Mouse (Mus musculus): ENCODE data around the gene Nanp. TPM values are rescaled to one million over a fixed set of nuclear protein-coding genes. Genes with fewer than 3 reads are reported as not detected.

Gene Nanp
- polyA plus RNA-seq, 1 experiment from 2014 or later = 38.0 TPM

- H3K27ac ChIP-seq (replicated peaks; ENCODE audit: low read depth, low read length) = no peak overlapping the region
- no peaks in the 10 kb centered on the region for H3K9me3 ChIP-seq (ENCODE audit: control insufficient read depth, low read length)
- WGBS = 96% methylated on average over 10 of the region's 10 CpGs
- H3K36me3 ChIP-seq (ENCODE audit: control insufficient read depth, insufficient read depth, low read length) = no peaks in the 10 kb centered on the region
- H3K4me1 ChIP-seq (ENCODE audit: control insufficient read depth, insufficient read depth, low read length) = no peaks in the 10 kb centered on the region; the same call in 1 of the 2 replicates
- H3K4me2 ChIP-seq (ENCODE audit: low read length) = no peak overlapping the region
- DNase-seq = no peak
- H3K9ac ChIP-seq (replicated peaks; ENCODE audit: low read length) = no peak overlapping the region
- H3K4me3 ChIP-seq (replicated peaks; ENCODE audit: low read depth, low read length) = no peak overlapping the region
- H3K27me3 ChIP-seq (ENCODE audit: control insufficient read depth, insufficient read depth, low read length) = no peaks in the 10 kb centered on the region
- ATAC-seq (ENCODE audit: low FRiP score, low TSS enrichment) = no peak
Observed at GRCm38 (mm10) chr2:151004390-151004789, 34.8 kb downstream of the Nanp start.

- 90% methylated on average over 6 of the region's 6 CpGs for WGBS
- H3K36me3 ChIP-seq (ENCODE audit: control insufficient read depth, insufficient read depth, low read length) = no peaks in the 10 kb centered on the region
- H3K9me3 ChIP-seq (ENCODE audit: control insufficient read depth, low read length) = no peaks in the 10 kb centered on the region
- no peak overlapping the region for H3K4me2 ChIP-seq (ENCODE audit: low read length)
- H3K9ac ChIP-seq (replicated peaks; ENCODE audit: low read length) = no peak overlapping the region
- no peak overlapping the region for H3K27ac ChIP-seq (replicated peaks; ENCODE audit: low read depth, low read length)
- DNase-seq (no peak), ATAC-seq (ENCODE audit: low FRiP score, low TSS enrichment) (no peak)
- H3K4me3 ChIP-seq (replicated peaks; ENCODE audit: low read depth, low read length) = no peak overlapping the region
- no peaks in the 10 kb centered on the region for H3K27me3 ChIP-seq (ENCODE audit: control insufficient read depth, insufficient read depth, low read length)
- no peaks in the 10 kb centered on the region for H3K4me1 ChIP-seq (ENCODE audit: control insufficient read depth, insufficient read depth, low read length)
Observed at GRCm38 (mm10) chr2:151003796-151004195, 35.4 kb downstream of the Nanp start.

GRCm38 (mm10) chr2:151001619-151002175 is 37.5 kb downstream of the Nanp start:
- Histone ChIP-seq H3K9me3 (ENCODE audit: control insufficient read depth, low read length) (no peaks in the 10 kb centered on the region), H3K27me3 (ENCODE audit: control insufficient read depth, insufficient read depth, low read length) (no peaks in the 10 kb centered on the region), H3K9ac (replicated peaks; ENCODE audit: low read length) (no peak overlapping the region), H3K4me2 (ENCODE audit: low read length) (no peak overlapping the region), H3K4me1 (ENCODE audit: control insufficient read depth, insufficient read depth, low read length) (no peaks in the 10 kb centered on the region), H3K4me3 (replicated peaks; ENCODE audit: low read depth, low read length) (no peak overlapping the region), H3K36me3 (ENCODE audit: control insufficient read depth, insufficient read depth, low read length) (no peaks in the 10 kb centered on the region), H3K27ac (replicated peaks; ENCODE audit: low read depth, low read length) (no peak overlapping the region)
- no peak for ATAC-seq (ENCODE audit: low FRiP score, low TSS enrichment)
- no peak for DNase-seq
- 88% methylated on average over 5 of the region's 5 CpGs for WGBS

GRCm38 (mm10) chr2:151000402-151001178 is 38.6 kb downstream of the Nanp start:
- Histone ChIP-seq H3K36me3 (ENCODE audit: control insufficient read depth, insufficient read depth, low read length) (no peaks in the 10 kb centered on the region), H3K9ac (replicated peaks; ENCODE audit: low read length) (no peak overlapping the region), H3K9me3 (ENCODE audit: control insufficient read depth, low read length) (no peaks in the 10 kb centered on the region), H3K4me2 (ENCODE audit: low read length) (no peak overlapping the region), H3K4me3 (replicated peaks; ENCODE audit: low read depth, low read length) (no peak overlapping the region), H3K27ac (replicated peaks; ENCODE audit: low read depth, low read length) (no peak overlapping the region), H3K4me1 (ENCODE audit: control insufficient read depth, insufficient read depth, low read length) (no peaks in the 10 kb centered on the region), H3K27me3 (ENCODE audit: control insufficient read depth, insufficient read depth, low read length) (no peaks in the 10 kb centered on the region)
- peak; percentile 60; the same call in 1 of the 2 replicates for ATAC-seq (ENCODE audit: low FRiP score, low TSS enrichment)
- DNase-seq = peak; percentile 82
- 42% methylated on average over 7 of the region's 7 CpGs for WGBS

GRCm38 (mm10) chr2:150999021-150999420 is 40.2 kb downstream of the Nanp start:
- no peaks in the 10 kb centered on the region for H3K4me1 ChIP-seq (ENCODE audit: control insufficient read depth, insufficient read depth, low read length)
- H3K4me3 ChIP-seq (replicated peaks; ENCODE audit: low read depth, low read length) = no peak overlapping the region
- DNase-seq (no peak), ATAC-seq (ENCODE audit: low FRiP score, low TSS enrichment) (no peak)
- H3K9me3 ChIP-seq (ENCODE audit: control insufficient read depth, low read length) = no peaks in the 10 kb centered on the region
- 71% methylated on average over 3 of the region's 3 CpGs for WGBS
- H3K4me2 ChIP-seq (ENCODE audit: low read length) = no peak overlapping the region
- H3K27ac ChIP-seq (replicated peaks; ENCODE audit: low read depth, low read length) = no peak overlapping the region
- H3K27me3 ChIP-seq (ENCODE audit: control insufficient read depth, insufficient read depth, low read length) = no peaks in the 10 kb centered on the region
- no peak overlapping the region for H3K9ac ChIP-seq (replicated peaks; ENCODE audit: low read length)
- H3K36me3 ChIP-seq (ENCODE audit: control insufficient read depth, insufficient read depth, low read length) = no peaks in the 10 kb centered on the region

- DNase-seq (no peak), ATAC-seq (ENCODE audit: low FRiP score, low TSS enrichment) (no peak)
- Histone ChIP-seq H3K27ac (replicated peaks; ENCODE audit: low read depth, low read length) (no peak overlapping the region), H3K36me3 (ENCODE audit: control insufficient read depth, insufficient read depth, low read length) (no peaks in the 10 kb centered on the region), H3K27me3 (ENCODE audit: control insufficient read depth, insufficient read depth, low read length) (no peaks in the 10 kb centered on the region), H3K4me2 (ENCODE audit: low read length) (no peak overlapping the region), H3K4me1 (ENCODE audit: control insufficient read depth, insufficient read depth, low read length) (no peaks in the 10 kb centered on the region), H3K4me3 (replicated peaks; ENCODE audit: low read depth, low read length) (no peak overlapping the region), H3K9me3 (ENCODE audit: control insufficient read depth, low read length) (no peaks in the 10 kb centered on the region), H3K9ac (replicated peaks; ENCODE audit: low read length) (no peak overlapping the region)
- 47% methylated on average over 5 of the region's 5 CpGs for WGBS
Observed at GRCm38 (mm10) chr2:150997618-150998017, 41.6 kb downstream of the Nanp start.

GRCm38 (mm10) chr2:150995324-150995723 is 43.9 kb downstream of the Nanp start:
- WGBS = 93% methylated on average over 4 of the region's 4 CpGs
- no peak overlapping the region for H3K27ac ChIP-seq (replicated peaks; ENCODE audit: low read depth, low read length)
- H3K4me3 ChIP-seq (replicated peaks; ENCODE audit: low read depth, low read length) = no peak overlapping the region
- DNase-seq = no peak
- ATAC-seq (ENCODE audit: low FRiP score, low TSS enrichment) = no peak
- H3K4me2 ChIP-seq (ENCODE audit: low read length) = no peak overlapping the region
- no peaks in the 10 kb centered on the region for H3K9me3 ChIP-seq (ENCODE audit: control insufficient read depth, low read length)
- no peak overlapping the region for H3K9ac ChIP-seq (replicated peaks; ENCODE audit: low read length)
- no peaks in the 10 kb centered on the region for H3K36me3 ChIP-seq (ENCODE audit: control insufficient read depth, insufficient read depth, low read length)
- H3K27me3 ChIP-seq (ENCODE audit: control insufficient read depth, insufficient read depth, low read length) = no peaks in the 10 kb centered on the region
- no peaks in the 10 kb centered on the region for H3K4me1 ChIP-seq (ENCODE audit: control insufficient read depth, insufficient read depth, low read length)

GRCm38 (mm10) chr2:150991050-150991449 is 48.1 kb downstream of the Nanp start:
- Histone ChIP-seq H3K4me1 (ENCODE audit: control insufficient read depth, insufficient read depth, low read length) (no peaks in the 10 kb centered on the region), H3K9ac (replicated peaks; ENCODE audit: low read length) (no peak overlapping the region), H3K4me3 (replicated peaks; ENCODE audit: low read depth, low read length) (no peak overlapping the region), H3K9me3 (ENCODE audit: control insufficient read depth, low read length) (no peaks in the 10 kb centered on the region), H3K4me2 (ENCODE audit: low read length) (no peak overlapping the region), H3K36me3 (ENCODE audit: control insufficient read depth, insufficient read depth, low read length) (no peaks in the 10 kb centered on the region), H3K27ac (replicated peaks; ENCODE audit: low read depth, low read length) (no peak overlapping the region), H3K27me3 (ENCODE audit: control insufficient read depth, insufficient read depth, low read length) (no peaks in the 10 kb centered on the region)
- no peak for ATAC-seq (ENCODE audit: low FRiP score, low TSS enrichment)
- DNase-seq = no peak
- WGBS = 89% methylated on average over 4 of the region's 4 CpGs

GRCm38 (mm10) chr2:150990506-150990905 is 48.7 kb downstream of the Nanp start:
- no peak for ATAC-seq (ENCODE audit: low FRiP score, low TSS enrichment)
- DNase-seq = no peak
- no peaks in the 10 kb centered on the region for H3K9me3 ChIP-seq (ENCODE audit: control insufficient read depth, low read length)
- WGBS = 94% methylated on average over 2 of the region's 2 CpGs
- no peaks in the 10 kb centered on the region for H3K27me3 ChIP-seq (ENCODE audit: control insufficient read depth, insufficient read depth, low read length)
- no peak overlapping the region for H3K4me2 ChIP-seq (ENCODE audit: low read length)
- no peaks in the 10 kb centered on the region for H3K36me3 ChIP-seq (ENCODE audit: control insufficient read depth, insufficient read depth, low read length)
- no peaks in the 10 kb centered on the region for H3K4me1 ChIP-seq (ENCODE audit: control insufficient read depth, insufficient read depth, low read length)
- no peak overlapping the region for H3K4me3 ChIP-seq (replicated peaks; ENCODE audit: low read depth, low read length)
- H3K27ac ChIP-seq (replicated peaks; ENCODE audit: low read depth, low read length) = no peak overlapping the region
- H3K9ac ChIP-seq (replicated peaks; ENCODE audit: low read length) = no peak overlapping the region
